Mouse (Mus musculus) forebrain, postnatal 0 days (tissue): ENCODE measurements around the gene Rsrc1. TPM values are rescaled to one million over a fixed set of nuclear protein-coding genes. Genes with fewer than 3 reads are reported as not detected.

Source experiments
- ATAC-seq: fragments of 200-750 bp; cut with Nextera tagmentation; 2 replicates; pipeline ENCODE4 v1.8.0; 2017; ENCODE audit warnings: mild to moderate bottlenecking, moderate library complexity
- DNase-seq: peaks from one replicate; pipeline ENCODE4 v3.0.0-alpha.2; 2015
- H3K27ac ChIP-seq: fragments of 300-500 bp; sonication (generic); 2 replicates; pipeline ENCODE4 v1.5.1; 2014; ENCODE audit warnings: low read depth, mild to moderate bottlenecking, antibody characterized with exemption, low read length, moderate library complexity, mixed read lengths
- H3K27me3 ChIP-seq: fragments of 300-500 bp; sonication (generic); 2 replicates; pipeline ENCODE4 v1.6.1; 2014; ENCODE audit warnings: mild to moderate bottlenecking, low read length, mixed read lengths; ENCODE audit not compliant: insufficient read depth
- H3K36me3 ChIP-seq: fragments of 300-500 bp; sonication (generic); 2 replicates; pipeline ENCODE4 v1.6.1; 2014; ENCODE audit warnings: mild to moderate bottlenecking, moderate library complexity; ENCODE audit not compliant: insufficient read depth
- H3K4me1 ChIP-seq: fragments of 300-500 bp; sonication (generic); 2 replicates; pipeline ENCODE4 v1.6.1; 2014; ENCODE audit warnings: antibody characterized with exemption; ENCODE audit not compliant: insufficient read depth
- H3K4me2 ChIP-seq: fragments of 300-500 bp; sonication (generic); 2 replicates; pipeline ENCODE4 v1.6.1; 2014; ENCODE audit warnings: low read depth, mild to moderate bottlenecking, moderate library complexity
- H3K4me3 ChIP-seq: fragments of 300-500 bp; sonication (generic); 2 replicates; pipeline ENCODE4 v1.5.1; 2014; ENCODE audit warnings: low read depth, low read length, mixed read lengths
- H3K9ac ChIP-seq: fragments of 300-500 bp; sonication (generic); 2 replicates; pipeline ENCODE4 v1.6.1; 2014; ENCODE audit warnings: mild to moderate bottlenecking
- H3K9me3 ChIP-seq: fragments of 300-500 bp; sonication (generic); 2 replicates; pipeline ENCODE4 v1.6.1; 2016; ENCODE audit warnings: low read length
- CTCF ChIP-seq: sonication (generic); IDR thresholded peaks from 2 replicates; pipeline ENCODE4 v1.5.1; 2016; ENCODE audit warnings: antibody characterized with exemption, control low read depth, low read depth
- WGBS: fragments of 180-500 bp; shearing (Covaris S2); extraction: QIAGEN DNeasy Blood & Tissue Kit; methylation state at CpG from one replicate; pipeline ENCODE4 v1.1.7; 2014; 5-methylcytosine and 5-hydroxymethylcytosine counted together
- polyA plus RNA-seq: library from polyadenylated mRNA; unstranded; fragments of >200 nt; fragmentation: Nextera tagmentation; extraction: Ambion mirVana; gene quantifications from 2 replicates; pipeline ENCODE4 v1.2.1, GENCODE M21; 2015
- total RNA-seq: library from RNA; depleted of rRNA; stranded (reverse); fragments of >200 nt; gene quantifications from 2 replicates; pipeline ENCODE4 v1.2.3, GENCODE M21; 2014

Rsrc1 gene
- total and polyA plus RNA-seq, 2 experiments from 2014 or later = 25.9 to 33.6 TPM

DNA sequence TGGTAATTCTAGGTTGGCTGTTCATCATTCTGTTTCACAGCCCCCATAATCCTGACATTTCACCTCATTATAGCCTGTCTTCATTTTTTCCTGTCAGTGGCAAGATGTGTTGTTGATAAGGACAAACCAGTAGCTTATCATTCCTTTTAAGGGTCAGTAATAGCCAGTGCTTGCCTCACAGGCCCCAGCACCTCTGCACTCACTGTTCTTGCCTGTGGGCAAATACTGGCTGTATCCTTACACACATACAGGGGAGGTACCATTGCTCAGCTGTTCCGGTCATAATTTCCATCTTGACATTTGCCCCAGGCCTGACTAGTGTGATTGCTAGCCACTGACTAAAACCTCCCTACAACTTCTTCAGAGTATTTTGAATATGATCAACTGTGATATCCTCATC, 302.8 kb downstream of the Rsrc1 start:
- Histone ChIP-seq H3K27ac (no peak overlapping the region), H3K9ac (no peak overlapping the region), H3K4me2 (no peak overlapping the region), H3K4me3 (no peak overlapping the region), H3K9me3 (no peaks in the 10 kb centered on the region), H3K4me1 (no peaks in the 10 kb centered on the region), H3K36me3 (no peaks in the 10 kb centered on the region), H3K27me3 (no peaks in the 10 kb centered on the region)
- no peak for TF ChIP-seq CTCF
- no peak for ATAC-seq
- 93% methylated on average over 1 of the region's 1 CpGs for WGBS
- no peak for DNase-seq

DNA sequence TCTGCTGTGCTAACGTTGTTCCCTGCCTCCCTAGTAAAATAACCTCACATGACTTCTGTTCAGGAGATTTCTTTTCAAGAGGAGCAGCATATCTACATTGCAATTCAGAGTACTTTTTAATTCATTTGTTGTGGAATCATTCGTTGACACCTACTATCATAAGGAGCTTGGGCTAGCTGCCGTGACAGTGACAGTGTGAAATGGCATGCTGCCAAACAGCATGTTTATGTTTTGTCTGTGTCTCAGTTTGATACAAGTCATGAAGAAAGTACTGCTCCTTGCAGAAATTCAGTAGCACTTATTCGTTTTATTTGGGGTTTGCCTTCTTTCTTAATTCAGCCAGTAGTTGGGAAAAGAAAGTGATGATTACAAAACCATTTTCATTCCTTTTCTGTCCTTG, 303.7 kb downstream of the Rsrc1 start:
- H3K9me3 ChIP-seq = no peaks in the 10 kb centered on the region
- H3K4me2 ChIP-seq = no peak overlapping the region
- H3K36me3 ChIP-seq = no peaks in the 10 kb centered on the region
- 35% methylated on average over 4 of the region's 4 CpGs for WGBS
- H3K27ac ChIP-seq = no peak overlapping the region
- H3K4me3 ChIP-seq = no peak overlapping the region
- H3K9ac ChIP-seq = no peak overlapping the region
- no peak for TF ChIP-seq CTCF
- peak; percentile 28 for DNase-seq
- H3K4me1 ChIP-seq = no peaks in the 10 kb centered on the region
- ATAC-seq = peak; percentile 27; the same call in 1 of the 2 replicates
- no peaks in the 10 kb centered on the region for H3K27me3 ChIP-seq

DNA sequence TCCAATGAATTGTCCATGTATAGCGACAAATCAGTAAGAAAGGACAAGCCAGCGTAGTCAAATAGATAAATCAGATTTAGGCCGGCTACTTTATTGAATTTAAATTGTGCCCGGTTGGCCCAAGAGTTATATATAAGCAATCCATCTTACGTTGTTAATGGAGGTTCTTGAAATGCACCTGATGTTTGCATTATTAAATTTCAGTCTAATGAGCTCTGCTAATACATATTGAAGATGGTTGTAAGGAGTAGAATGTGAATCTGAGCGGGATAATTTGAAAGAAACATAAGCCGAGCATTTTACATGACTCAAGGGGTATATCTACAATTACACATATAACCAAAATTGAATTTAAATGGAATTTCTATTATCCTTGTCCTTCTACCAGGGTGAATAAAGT, 307.5 kb downstream of the Rsrc1 start:
- H3K4me1 ChIP-seq = no peaks in the 10 kb centered on the region
- H3K9me3 ChIP-seq = no peaks in the 10 kb centered on the region
- ATAC-seq (no peak), DNase-seq (no peak)
- no peak overlapping the region for H3K4me2 ChIP-seq
- H3K36me3 ChIP-seq = no peaks in the 10 kb centered on the region
- no peak overlapping the region for H3K9ac ChIP-seq
- H3K27ac ChIP-seq = no peak overlapping the region
- 89% methylated on average over 7 of the region's 7 CpGs for WGBS
- no peak overlapping the region for H3K4me3 ChIP-seq
- no peaks in the 10 kb centered on the region for H3K27me3 ChIP-seq
- TF ChIP-seq CTCF = no peak

DNA sequence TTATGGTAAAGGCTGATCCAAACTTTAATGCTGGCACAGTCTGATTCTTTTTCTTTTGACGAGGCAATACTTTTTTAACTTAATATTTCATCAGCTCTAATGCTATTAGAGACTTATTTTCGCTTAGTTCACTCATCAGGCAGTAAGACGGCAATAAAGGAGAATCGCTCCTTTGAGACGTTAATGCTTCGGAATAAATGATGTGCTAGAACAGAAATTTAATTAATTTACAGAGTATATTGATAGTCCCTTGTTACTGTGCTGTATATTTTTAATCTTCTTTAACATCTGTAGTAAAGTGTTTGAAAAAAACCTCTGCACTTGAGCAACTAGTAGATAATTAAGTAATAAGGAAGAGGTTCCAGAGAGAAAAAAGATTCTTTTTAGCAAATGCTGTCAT, 308.3 kb downstream of the Rsrc1 start:
- no peak overlapping the region for H3K27ac ChIP-seq
- TF ChIP-seq CTCF = no peak
- H3K4me2 ChIP-seq = no peak overlapping the region
- H3K4me3 ChIP-seq = no peak overlapping the region
- H3K9me3 ChIP-seq = no peaks in the 10 kb centered on the region
- H3K36me3 ChIP-seq = no peaks in the 10 kb centered on the region
- no peaks in the 10 kb centered on the region for H3K27me3 ChIP-seq
- H3K4me1 ChIP-seq = no peaks in the 10 kb centered on the region
- 77% methylated on average over 6 of the region's 6 CpGs for WGBS
- no peak overlapping the region for H3K9ac ChIP-seq
- DNase-seq = no peak
- no peak for ATAC-seq

DNA sequence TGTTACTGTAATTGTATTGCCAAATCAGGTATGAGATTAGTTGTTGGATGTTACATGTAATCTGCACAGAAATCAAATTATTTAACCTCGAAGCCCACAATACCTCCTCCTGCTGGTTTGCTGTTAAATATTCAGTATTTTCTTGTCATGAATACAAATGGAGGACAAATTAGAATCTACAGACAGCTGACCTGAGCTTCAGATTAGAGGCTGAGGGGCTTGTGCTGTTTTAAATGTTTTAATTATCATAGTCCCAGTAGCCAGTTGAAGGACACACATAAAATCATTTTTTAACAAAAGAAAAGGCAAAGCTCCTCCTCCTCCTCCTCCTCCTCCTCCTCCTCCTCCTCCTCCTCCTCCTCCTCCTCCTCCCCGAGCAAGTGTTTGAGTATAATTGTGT, 327.5 kb downstream of the Rsrc1 start:
- Histone ChIP-seq H3K27me3 (no peaks in the 10 kb centered on the region), H3K4me3 (no peak overlapping the region), H3K9ac (no peak overlapping the region), H3K27ac (no peak overlapping the region), H3K9me3 (no peaks in the 10 kb centered on the region), H3K4me1 (no peaks in the 10 kb centered on the region), H3K4me2 (no peak overlapping the region), H3K36me3 (no peaks in the 10 kb centered on the region)
- WGBS = 36% methylated on average over 1 of the region's 2 CpGs
- DNase-seq (no peak), ATAC-seq (no peak)
- no peak for TF ChIP-seq CTCF

DNA sequence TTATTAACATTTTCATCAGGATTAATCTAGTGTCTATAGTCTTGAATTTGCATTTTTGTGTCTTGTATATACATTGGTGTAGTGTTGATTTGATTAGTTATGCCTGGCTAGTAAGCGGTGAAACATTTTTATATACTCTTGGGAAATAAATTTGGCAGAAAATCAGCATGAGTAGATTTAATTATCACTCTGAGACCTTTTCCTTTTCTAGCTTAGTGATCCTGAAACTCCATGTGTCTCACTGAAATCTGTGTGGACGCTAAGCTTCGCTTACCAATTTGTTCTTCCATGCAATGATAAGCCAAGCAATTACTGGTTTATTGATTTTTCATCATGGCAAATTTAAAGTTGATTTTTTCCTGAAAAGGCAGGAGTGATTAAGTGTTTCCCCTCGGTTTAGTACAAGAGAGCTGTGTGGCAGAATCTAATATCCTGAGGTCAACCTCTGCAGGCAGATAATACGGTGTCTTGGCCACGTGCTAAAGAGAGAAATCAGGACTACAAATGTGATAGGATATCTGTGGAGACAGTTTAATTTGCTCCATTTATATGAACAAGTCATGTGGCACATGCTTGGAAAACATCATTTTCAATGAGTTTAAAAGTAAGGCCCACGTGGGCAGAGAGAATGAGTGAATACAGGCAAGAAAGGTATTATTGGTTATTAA, 328.6 kb downstream of the Rsrc1 start:
- Histone ChIP-seq H3K36me3 (no peaks in the 10 kb centered on the region), H3K4me1 (no peaks in the 10 kb centered on the region), H3K4me3 (no peak overlapping the region), H3K27ac (no peak overlapping the region), H3K9me3 (no peaks in the 10 kb centered on the region), H3K9ac (no peak overlapping the region), H3K4me2 (no peak overlapping the region), H3K27me3 (no peaks in the 10 kb centered on the region)
- no peak for TF ChIP-seq CTCF
- WGBS = 55% methylated on average over 7 of the region's 7 CpGs
- DNase-seq = no peak
- no peak for ATAC-seq

DNA sequence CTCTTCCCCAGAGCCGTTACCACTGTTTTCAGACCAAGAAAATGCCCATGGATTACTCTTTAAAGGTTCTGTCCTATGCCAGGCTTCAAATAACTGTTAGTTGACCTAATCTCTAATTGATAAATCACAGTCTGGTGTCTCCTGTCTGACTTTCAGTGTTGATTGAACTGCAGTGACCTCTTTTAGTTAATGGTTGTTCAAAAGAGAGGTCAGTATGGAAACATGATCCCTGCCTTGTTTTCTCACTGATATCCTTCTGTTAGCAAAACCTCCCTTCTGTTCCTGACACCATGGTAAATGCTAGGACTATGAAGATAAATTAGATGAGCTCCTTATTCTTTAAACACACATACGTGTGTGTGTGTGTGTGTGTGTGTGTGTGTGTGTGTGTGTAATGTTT, 330.2 kb downstream of the Rsrc1 start:
- Histone ChIP-seq H3K4me3 (no peak overlapping the region), H3K4me2 (no peak overlapping the region), H3K4me1 (no peaks in the 10 kb centered on the region), H3K9ac (no peak overlapping the region), H3K36me3 (no peaks in the 10 kb centered on the region), H3K27ac (no peak overlapping the region), H3K27me3 (no peaks in the 10 kb centered on the region), H3K9me3 (no peaks in the 10 kb centered on the region)
- ATAC-seq = no peak
- no peak for TF ChIP-seq CTCF
- DNase-seq = no peak
- 68% methylated on average over 2 of the region's 2 CpGs for WGBS
